Mouse (Mus musculus): ENCODE results near the gene Lrrc18. TPM values are rescaled to one million over a fixed set of nuclear protein-coding genes. Genes with fewer than 3 reads are reported as not detected.

Gene Lrrc18
- total RNA-seq, 2 experiments from 2014 or later = 0.31 to 0.39 TPM

GRCm38 (mm10) chr14:33035386-33035785 is 44.2 kb downstream of the Lrrc18 start:
- intact Hi-C loops (cut with DNase I) = no loop called here
- DNase-seq (ENCODE audit: low spot score) = no peak

GRCm38 (mm10) chr14:33036811-33037210 is 45.6 kb downstream of the Lrrc18 start:
- no peak for DNase-seq (ENCODE audit: low spot score)
- intact Hi-C loops (cut with DNase I) = no loop called here

GRCm38 (mm10) chr14:33045217-33045616 is 54.0 kb downstream of the Lrrc18 start:
- DNase-seq (ENCODE audit: low spot score) = no peak

GRCm38 (mm10) chr14:33053441-33053840 is 62.3 kb downstream of the Lrrc18 start:
- intact Hi-C loops (cut with DNase I) = no loop called here
- DNase-seq (ENCODE audit: low spot score) = no peak

More at GRCm38 (mm10) chr14:33045217-33045616, 54.0 kb downstream of the Lrrc18 start:
- intact Hi-C loops (cut with DNase I) = no loop called here

GRCm38 (mm10) chr14:33058881-33059660 is 67.9 kb downstream of the Lrrc18 start:
- intact Hi-C loops (cut with DNase I) = no loop called here
- DNase-seq (ENCODE audit: low spot score) = no peak

- intact Hi-C loops (cut with DNase I) = no loop called here
- no peak for DNase-seq (ENCODE audit: low spot score)
Measured at GRCm38 (mm10) chr14:33062996-33063395, 71.8 kb downstream of the Lrrc18 start.

Other genes with a start within 250 kb of the Lrrc18 start
- gene Tmem273, start 205.4 kb upstream of the Lrrc18 start, total RNA-seq (2021) = under 1 TPM; 0.45 to 0.91 TPM
- not detected for gene Fam170b, start 157.4 kb upstream of the Lrrc18 start, total RNA-seq (2021)
- gene Vstm4, start 134.6 kb upstream of the Lrrc18 start, total RNA-seq (2021) = 10 to 100 TPM; 10.2 to 12.4 TPM
- 1 to 10 TPM; 2.3 to 2.7 TPM for gene Wdfy4, start 194.1 kb downstream of the Lrrc18 start, total RNA-seq (2021)
- 1 to 10 TPM; 1.5 to 2.1 TPM for gene Arhgap22, start 222.6 kb downstream of the Lrrc18 start, total RNA-seq (2021)